Mouse (Mus musculus): ENCODE data around the gene Rab35. TPM values are rescaled to one million over a fixed set of nuclear protein-coding genes. Genes with fewer than 3 reads are reported as not detected.

The Rab35 gene
- polyA plus RNA-seq, 1 experiment from 2014 or later: 19.9 TPM

DNA sequence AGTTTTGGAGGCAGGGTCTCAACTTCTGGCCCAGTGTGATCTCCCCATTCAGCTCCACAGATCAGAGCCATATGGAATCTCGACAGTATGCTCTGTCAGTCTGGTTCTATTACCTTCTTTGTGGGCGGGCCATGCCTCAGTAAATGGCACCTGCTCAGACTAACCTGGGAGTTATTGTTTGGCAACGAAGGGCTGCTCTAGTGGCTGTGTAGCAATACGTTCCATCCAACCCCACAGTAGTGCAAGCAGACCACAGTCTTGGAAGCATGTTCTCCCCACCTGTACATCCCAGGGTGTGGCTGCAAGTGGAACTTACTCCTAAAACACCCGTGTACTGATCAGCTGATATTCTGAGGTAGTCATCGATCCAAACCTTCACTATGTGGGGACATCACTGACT is 25.0 kb downstream of the Rab35 start:
- ATAC-seq (ENCODE audit: insufficient read depth) (no peak), DNase-seq (no peak)
- no peaks in the 10 kb centered on the region for H3K9me3 ChIP-seq (ENCODE audit: low read depth, low read length)
- WGBS: 78% methylated on average over 6 of the region's 6 CpGs
- no peak overlapping the region for H3K27ac ChIP-seq (ENCODE audit: low read depth)
- no peak overlapping the region for H3K9ac ChIP-seq
- H3K4me1 ChIP-seq (ENCODE audit: insufficient read depth): no peaks in the 10 kb centered on the region
- TF ChIP-seq CTCF (IDR thresholded peaks at IDR 0.05; ENCODE audit: low read depth): no peak
- no peak overlapping the region for H3K4me3 ChIP-seq (ENCODE audit: low read depth, low read length)
- no peaks in the 10 kb centered on the region for H3K36me3 ChIP-seq (ENCODE audit: insufficient read depth)
- no peaks in the 10 kb centered on the region for H3K27me3 ChIP-seq (ENCODE audit: insufficient read depth, low read length)
- no peak overlapping the region for H3K4me2 ChIP-seq

- TF ChIP-seq CTCF (IDR thresholded peaks at IDR 0.05; ENCODE audit: low read depth): no peak
- Histone ChIP-seq H3K4me3 (ENCODE audit: low read depth, low read length) (no peak overlapping the region), H3K27me3 (ENCODE audit: insufficient read depth, low read length) (no peaks in the 10 kb centered on the region), H3K4me1 (ENCODE audit: insufficient read depth) (no peaks in the 10 kb centered on the region), H3K9me3 (ENCODE audit: low read depth, low read length) (no peaks in the 10 kb centered on the region), H3K36me3 (ENCODE audit: insufficient read depth) (no peaks in the 10 kb centered on the region), H3K9ac (no peak overlapping the region), H3K4me2 (no peak overlapping the region), H3K27ac (ENCODE audit: low read depth) (no peak overlapping the region)
- DNase-seq: no peak
- WGBS: 70% methylated on average over 1 of the region's 1 CpGs
- no peak for ATAC-seq (ENCODE audit: insufficient read depth)
These were observed 25.5 kb downstream of the Rab35 start for GRCm38 (mm10) chr5:115657234-115657633.

GRCm38 (mm10) chr5:115658352-115658751 is 26.6 kb downstream of the Rab35 start:
- ATAC-seq (ENCODE audit: insufficient read depth): no peak
- Histone ChIP-seq H3K4me1 (ENCODE audit: insufficient read depth) (no peaks in the 10 kb centered on the region), H3K27me3 (ENCODE audit: insufficient read depth, low read length) (no peaks in the 10 kb centered on the region), H3K4me2 (no peak overlapping the region), H3K36me3 (ENCODE audit: insufficient read depth) (no peaks in the 10 kb centered on the region), H3K27ac (ENCODE audit: low read depth) (no peak overlapping the region), H3K4me3 (ENCODE audit: low read depth, low read length) (no peak overlapping the region), H3K9me3 (ENCODE audit: low read depth, low read length) (no peaks in the 10 kb centered on the region), H3K9ac (no peak overlapping the region)
- WGBS: 66% methylated on average over 6 of the region's 6 CpGs
- no peak for TF ChIP-seq CTCF (IDR thresholded peaks at IDR 0.05; ENCODE audit: low read depth)
- no peak for DNase-seq

GRCm38 (mm10) chr5:115662658-115663057 is 30.9 kb downstream of the Rab35 start:
- peak; percentile 89 for ATAC-seq (ENCODE audit: insufficient read depth)
- Histone ChIP-seq H3K4me2 (peak overlapping the region; percentile 24; the same call in 1 of the 2 replicates), H3K36me3 (ENCODE audit: insufficient read depth) (no peaks in the 10 kb centered on the region), H3K9ac (no peak overlapping the region), H3K9me3 (ENCODE audit: low read depth, low read length) (no peaks in the 10 kb centered on the region), H3K27ac (ENCODE audit: low read depth) (no peak overlapping the region), H3K4me3 (ENCODE audit: low read depth, low read length) (no peak overlapping the region), H3K27me3 (ENCODE audit: insufficient read depth, low read length) (no peaks in the 10 kb centered on the region), H3K4me1 (ENCODE audit: insufficient read depth) (no peaks in the 10 kb centered on the region)
- TF ChIP-seq CTCF (IDR thresholded peaks at IDR 0.05; ENCODE audit: low read depth): no peak
- DNase-seq: peak; percentile 76
- WGBS: 30% methylated on average over 22 of the region's 22 CpGs

GRCm38 (mm10) chr5:115666366-115667065 is 34.8 kb downstream of the Rab35 start:
- Histone ChIP-seq H3K4me1 (ENCODE audit: insufficient read depth) (no peaks in the 10 kb centered on the region), H3K27me3 (ENCODE audit: insufficient read depth, low read length) (no peaks in the 10 kb centered on the region), H3K9ac (no peak overlapping the region), H3K27ac (ENCODE audit: low read depth) (no peak overlapping the region), H3K36me3 (ENCODE audit: insufficient read depth) (no peaks in the 10 kb centered on the region), H3K9me3 (ENCODE audit: low read depth, low read length) (no peaks in the 10 kb centered on the region), H3K4me3 (ENCODE audit: low read depth, low read length) (no peak overlapping the region), H3K4me2 (no peak overlapping the region)
- WGBS: 57% methylated on average over 8 of the region's 8 CpGs
- ATAC-seq (ENCODE audit: insufficient read depth): no peak
- TF ChIP-seq CTCF (IDR thresholded peaks at IDR 0.05; ENCODE audit: low read depth): no peak
- no peak for DNase-seq

DNA sequence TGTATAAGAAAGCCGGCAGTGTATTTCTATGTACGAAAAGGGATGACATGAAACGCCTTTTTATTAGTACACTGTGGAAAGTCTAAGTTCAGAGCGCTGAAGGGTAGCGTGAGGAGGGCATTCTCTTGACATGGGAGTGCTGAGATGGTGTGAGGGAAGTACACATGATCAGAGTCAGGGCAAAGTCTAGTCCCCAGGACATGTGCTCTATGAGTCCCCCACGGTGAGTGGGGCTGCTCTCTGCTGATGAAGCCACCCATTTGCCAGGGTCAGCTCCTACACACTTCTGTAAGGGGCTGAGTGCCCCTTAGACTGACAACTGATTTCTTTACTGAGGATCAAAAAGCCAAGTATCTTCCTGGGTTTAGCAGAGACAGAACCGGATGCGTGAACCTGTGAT is 35.5 kb downstream of the Rab35 start:
- Histone ChIP-seq H3K4me2 (no peak overlapping the region), H3K9ac (no peak overlapping the region), H3K4me1 (ENCODE audit: insufficient read depth) (no peaks in the 10 kb centered on the region), H3K27ac (ENCODE audit: low read depth) (no peak overlapping the region), H3K4me3 (ENCODE audit: low read depth, low read length) (no peak overlapping the region), H3K36me3 (ENCODE audit: insufficient read depth) (no peaks in the 10 kb centered on the region), H3K9me3 (ENCODE audit: low read depth, low read length) (no peaks in the 10 kb centered on the region), H3K27me3 (ENCODE audit: insufficient read depth, low read length) (no peaks in the 10 kb centered on the region)
- ATAC-seq (ENCODE audit: insufficient read depth): no peak
- 70% methylated on average over 8 of the region's 8 CpGs for WGBS
- no peak for DNase-seq
- no peak for TF ChIP-seq CTCF (IDR thresholded peaks at IDR 0.05; ENCODE audit: low read depth)

DNA sequence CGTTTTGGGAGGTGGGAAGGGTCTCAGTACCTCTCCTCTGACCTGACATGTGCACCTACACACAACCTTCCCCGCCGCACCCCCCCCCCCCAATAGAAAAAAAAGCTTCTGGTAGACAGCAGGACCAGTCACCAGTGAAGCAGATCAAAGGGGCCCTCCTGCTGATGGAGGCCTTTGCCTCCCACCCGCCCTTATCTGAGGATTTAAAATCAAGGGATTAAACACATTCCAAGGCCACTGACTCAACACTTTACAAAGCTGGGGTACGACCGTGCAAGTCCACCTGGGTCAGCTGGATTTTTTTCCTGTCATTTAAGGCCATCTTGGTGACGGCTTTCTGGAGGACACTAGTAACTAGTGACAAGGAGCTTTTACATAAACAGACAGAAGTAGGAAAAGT is 36.2 kb downstream of the Rab35 start:
- Histone ChIP-seq H3K9ac (no peak overlapping the region), H3K36me3 (ENCODE audit: insufficient read depth) (no peaks in the 10 kb centered on the region), H3K4me1 (ENCODE audit: insufficient read depth) (no peaks in the 10 kb centered on the region), H3K4me3 (ENCODE audit: low read depth, low read length) (no peak overlapping the region), H3K4me2 (no peak overlapping the region), H3K27me3 (ENCODE audit: insufficient read depth, low read length) (no peaks in the 10 kb centered on the region), H3K27ac (ENCODE audit: low read depth) (no peak overlapping the region), H3K9me3 (ENCODE audit: low read depth, low read length) (no peaks in the 10 kb centered on the region)
- TF ChIP-seq CTCF (IDR thresholded peaks at IDR 0.05; ENCODE audit: low read depth): no peak
- ATAC-seq (ENCODE audit: insufficient read depth) (peak; percentile 52; the same call in 1 of the 2 replicates), DNase-seq (no peak)
- WGBS: 7% methylated on average over 7 of the region's 7 CpGs

All from lung, embryonic 14.5 days (tissue).